Mouse (Mus musculus) retina, postnatal 1 day (tissue): ENCODE results near the gene Rps6ka2.
"Not testable (repeated sequence)": the region's sequence is repeated elsewhere in the genome, so short reads cannot be mapped to it uniquely, and the experiment has no call there.

Source experiments
- DNase-seq: peaks from one replicate; pipeline ENCODE4 v3.0.0-alpha.2; 2012

Gene Rps6ka2

GRCm38 (mm10) chr17:7271522-7272134 lies 101.7 kb downstream of the Rps6ka2 start:
- DNase-seq: peak; percentile 39

GRCm38 (mm10) chr17:7273054-7273453 lies 103.1 kb downstream of the Rps6ka2 start:
- no peak for DNase-seq

- no peak for DNase-seq
Observed at GRCm38 (mm10) chr17:7273785-7274184, 103.9 kb downstream of the Rps6ka2 start.

- DNase-seq: no peak
Observed at GRCm38 (mm10) chr17:7278702-7279242, 108.9 kb downstream of the Rps6ka2 start.

GRCm38 (mm10) chr17:7279251-7279650 lies 109.3 kb downstream of the Rps6ka2 start:
- DNase-seq: no peak

GRCm38 (mm10) chr17:7284297-7284910 lies 114.5 kb downstream of the Rps6ka2 start:
- DNase-seq: no peak

- no peak for DNase-seq
Observed at GRCm38 (mm10) chr17:7285292-7285691, 115.4 kb downstream of the Rps6ka2 start.

GRCm38 (mm10) chr17:7286422-7287050 lies 116.6 kb downstream of the Rps6ka2 start:
- peak; percentile 66 for DNase-seq

- peak; percentile 80 for DNase-seq
Observed at GRCm38 (mm10) chr17:7292012-7292684, 122.2 kb downstream of the Rps6ka2 start.

- DNase-seq: not testable (repeated sequence)
Observed at GRCm38 (mm10) chr17:7306278-7307196, 136.6 kb downstream of the Rps6ka2 start.

GRCm38 (mm10) chr17:7315693-7316382 lies 145.9 kb downstream of the Rps6ka2 start:
- not testable (repeated sequence) for DNase-seq

- DNase-seq: not testable (repeated sequence)
Observed at GRCm38 (mm10) chr17:7319789-7320188, 149.9 kb downstream of the Rps6ka2 start.

- DNase-seq: not testable (repeated sequence)
Observed at GRCm38 (mm10) chr17:7324346-7324745, 154.4 kb downstream of the Rps6ka2 start, which contains the start of gene Tcp10a. Tcp10a (plus strand) TSS chr17:7324646.

GRCm38 (mm10) chr17:7326415-7326814 lies 156.5 kb downstream of the Rps6ka2 start:
- not testable (repeated sequence) for DNase-seq

GRCm38 (mm10) chr17:7332745-7333144 lies 162.8 kb downstream of the Rps6ka2 start:
- not testable (repeated sequence) for DNase-seq

GRCm38 (mm10) chr17:7337381-7337780 lies 167.5 kb downstream of the Rps6ka2 start:
- not testable (repeated sequence) for DNase-seq

- DNase-seq: not testable (repeated sequence)
Observed at GRCm38 (mm10) chr17:7348765-7349164, 178.8 kb downstream of the Rps6ka2 start.

GRCm38 (mm10) chr17:7352596-7352995 lies 182.7 kb downstream of the Rps6ka2 start, which contains the start of gene Ttll2:
Ttll2 (minus strand) TSS chr17:7352696.
- DNase-seq: not testable (repeated sequence)
